Mouse (Mus musculus) inflammation-experienced regulatory T-cells, adult 16 weeks (primary cell): ENCODE data around the gene Tdrd5. TPM values are rescaled to one million over a fixed set of nuclear protein-coding genes. Genes with fewer than 3 reads are reported as not detected.

ENCODE experiments used
- polyA plus RNA-seq: library from polyadenylated mRNA; unstranded; fragments of 100-300 nt; shearing (Covaris generic); gene quantifications from one replicate; pipeline ENCODE4 v1.2.1, GENCODE M21; 2017

Gene Tdrd5
- not detected for polyA plus RNA-seq

GRCm38 (mm10) chr1:156302911-156303749 lies at the start of gene Tdrd5:
Gene Tdrd5 (minus strand): TSS chr1:156303664.

GRCm38 (mm10) chr1:156310630-156311029 lies 7.2 kb upstream of the Tdrd5 start, which contains the start of gene Nphs2:
Gene Nphs2 (plus strand): TSS chr1:156310727.

Other genes starting within 250 kb of the Tdrd5 start
- gene Fam163a, start 98.6 kb downstream of the Tdrd5 start, polyA plus RNA-seq: not detected
- gene Nphs2, start 7.1 kb upstream of the Tdrd5 start, polyA plus RNA-seq: not detected
- gene Gm2000, start 62.4 kb upstream of the Tdrd5 start, polyA plus RNA-seq: 1,028 TPM
- gene Axdnd1, start 117.5 kb upstream of the Tdrd5 start, polyA plus RNA-seq: 0.29 TPM
- 54.5 TPM for gene Soat1, start 170.7 kb upstream of the Tdrd5 start, polyA plus RNA-seq
- gene Gm10031, start 220.3 kb upstream of the Tdrd5 start, polyA plus RNA-seq: 0.99 TPM